Mouse (Mus musculus): ENCODE measurements around the gene Rft1. TPM values are rescaled to one million over a fixed set of nuclear protein-coding genes. Genes with fewer than 3 reads are reported as not detected.

The Rft1 gene
- total and polyA plus RNA-seq, 3 experiments: 9.1 to 11.3 TPM; not detected in 1

- H3K27ac ChIP-seq (ENCODE audit: control insufficient read depth, low read depth, low read length): peak within 1 kb of the TSS; percentile 80
- peak within 1 kb of the TSS; percentile 87 for H3K9ac ChIP-seq (ENCODE audit: control insufficient read depth, low read depth, low read length, poor library complexity, severe bottlenecking)
- TF ChIP-seq ETS1 (IDR thresholded peaks at IDR 0.05; ENCODE audit: low read depth, low read length) (no peak), EP300 (IDR thresholded peaks at IDR 0.05; ENCODE audit: low read depth in 1 of 2, low read length in 2 of 2) (no peak), ZC3H11A (IDR thresholded peaks at IDR 0.05; ENCODE audit: low read depth, low read length) (no peak), HCFC1 (IDR thresholded peaks at IDR 0.05; ENCODE audit: low read depth, low read length) (peak; percentile 10; the same call in 1 of the 2 replicates), E2F4 (IDR thresholded peaks at IDR 0.05; ENCODE audit: borderline replicate concordance, low read depth, low read length) (no peak), ZMIZ1 (IDR thresholded peaks at IDR 0.05; ENCODE audit: low read depth, low read length) (peak; percentile 81), CTCF (IDR thresholded peaks at IDR 0.05 in 2 of 3, conservative IDR thresholded peaks at IDR 0.05 in 1 of 3; ENCODE audit: control insufficient read depth in 1 of 3, insufficient read depth in 1 of 3, low read depth in 2 of 3, low read length in 3 of 3, poor library complexity in 1 of 3, severe bottlenecking in 1 of 3) (no peak), ELF1 (IDR thresholded peaks at IDR 0.05; ENCODE audit: low read depth, low read length) (peak; percentile 90), ZKSCAN1 (IDR thresholded peaks at IDR 0.05; ENCODE audit: low read depth, low read length) (no peak), MYC (IDR thresholded peaks at IDR 0.05; ENCODE audit: low read depth, low read length) (no peak), TBP (IDR thresholded peaks at IDR 0.05; ENCODE audit: low read depth, low read length) (peak; percentile 53), CHD1 (IDR thresholded peaks at IDR 0.05; ENCODE audit: low read depth, low read length) (no peak), GABPA (IDR thresholded peaks at IDR 0.05; ENCODE audit: low read depth, low read length) (no peak), GATA1 (IDR thresholded peaks at IDR 0.05; ENCODE audit: low read depth, low read length) (no peak), NRF1 (IDR thresholded peaks at IDR 0.05; ENCODE audit: insufficient read depth, low read depth, low read length, poor library complexity, severe bottlenecking) (no peak), NELFE (IDR thresholded peaks at IDR 0.05; ENCODE audit: low read depth, low read length) (peak; percentile 82), POLR2AphosphoS2 (IDR thresholded peaks at IDR 0.05; ENCODE audit: low read length) (peak; percentile 75; the same call in 1 of the 2 replicates), MAFK (IDR thresholded peaks at IDR 0.05; ENCODE audit: borderline replicate concordance, low read depth, low read length) (no peak), POLR2A (IDR thresholded peaks at IDR 0.05; ENCODE audit: control insufficient read depth in 1 of 2, insufficient read depth in 1 of 2, low read depth in 1 of 2, low read length in 2 of 2, poor library complexity in 1 of 2) (peak; percentile 74 to 90), MEF2A (IDR thresholded peaks at IDR 0.05; ENCODE audit: extremely low read depth, insufficient replicate concordance, low read depth, low read length, poor library complexity, severe bottlenecking) (no peak), MAZ (IDR thresholded peaks at IDR 0.05; ENCODE audit: low read depth, low read length) (peak; percentile 31; the same call in 1 of the 2 replicates), KAT2A (conservative IDR thresholded peaks at IDR 0.05; ENCODE audit: low read depth, low read length) (no peak), SIN3A (IDR thresholded peaks at IDR 0.05; ENCODE audit: low read length) (no peak; the same call in none of the 2 replicates), MAX (IDR thresholded peaks at IDR 0.05; ENCODE audit: low read length) (0 out of 2 replicates have a peak, but pooled peaks have one; percentile 24), USF2 (IDR thresholded peaks at IDR 0.05; ENCODE audit: borderline replicate concordance in 1 of 2, insufficient read depth in 1 of 2, low read depth in 1 of 2, low read length in 2 of 2) (no peak), TAL1 (IDR thresholded peaks at IDR 0.05; ENCODE audit: low read length) (no peak), POLR2AphosphoS5 (IDR thresholded peaks at IDR 0.05; ENCODE audit: borderline replicate concordance, low read depth, low read length) (no peak), RAD21 (IDR thresholded peaks at IDR 0.05; ENCODE audit: low read depth, low read length) (no peak), BHLHE40 (IDR thresholded peaks at IDR 0.05; ENCODE audit: borderline replicate concordance, low read depth, low read length) (no peak), USF1 (IDR thresholded peaks at IDR 0.05; ENCODE audit: low read depth, low read length) (peak; percentile 79), MXI1 (IDR thresholded peaks at IDR 0.05; ENCODE audit: low read depth, low read length) (peak; percentile 44; the same call in 1 of the 2 replicates), RCOR1 (IDR thresholded peaks at IDR 0.05; ENCODE audit: low read depth, low read length) (no peak), ZNF384 (IDR thresholded peaks at IDR 0.05; ENCODE audit: low read depth, low read length) (no peak), UBTF (IDR thresholded peaks at IDR 0.05; ENCODE audit: borderline replicate concordance, insufficient read depth, low read depth, low read length) (no peak)
These were observed 28.1 kb upstream of the Rft1 start, which contains the start of gene Prkcd for GRCm38 (mm10) chr14:30625856-30626726. TSS of gene Prkcd (minus strand) at chr14:30626210.

More at GRCm38 (mm10) chr14:30625856-30626726, 28.1 kb upstream of the Rft1 start, which contains the start of gene Prkcd:
- Histone ChIP-seq H3K4me3 (ENCODE audit: control insufficient read depth in 1 of 2, insufficient read depth in 1 of 2, low read depth in 2 of 2, low read length in 2 of 2) (peak within 1 kb of the TSS; percentile 84 to 87), H3K27me3 (ENCODE audit: control insufficient read depth in 1 of 2, insufficient read depth in 2 of 2, low read length in 2 of 2) (no peaks in the 10 kb centered on the region), H3K9me3 (replicated peaks; ENCODE audit: insufficient read depth, low read length) (no peaks in the 10 kb centered on the region), H3K79me2 (ENCODE audit: control insufficient read depth, insufficient read depth, low read length, poor library complexity) (peaks cover 22% of the 10 kb centered on the region), H3K4me1 (ENCODE audit: control insufficient read depth in 1 of 2, insufficient read depth in 2 of 2, low read length in 2 of 2) (peaks cover 17 to 38% of the 10 kb centered on the region in 2 experiments), H3K36me3 (ENCODE audit: control insufficient read depth in 1 of 2, insufficient read depth in 2 of 2, low read length in 2 of 2) (peaks cover 0 to 16% of the 10 kb centered on the region in 2 experiments; a peak in 2 of 4 replicates)
- peak; percentile 92 for DNase-seq (ENCODE audit: low read depth, low spot score)
